Mouse (Mus musculus): ENCODE measurements around the gene Spsb2. TPM values are rescaled to one million over a fixed set of nuclear protein-coding genes. Genes with fewer than 3 reads are reported as not detected.
"Not testable (repeated sequence)": the region's sequence is repeated elsewhere in the genome, so short reads cannot be mapped to it uniquely, and the experiment has no call there.

The Spsb2 gene
- total and polyA plus RNA-seq, 3 experiments: 1.9 to 10.9 (median 6.9) TPM

DNA sequence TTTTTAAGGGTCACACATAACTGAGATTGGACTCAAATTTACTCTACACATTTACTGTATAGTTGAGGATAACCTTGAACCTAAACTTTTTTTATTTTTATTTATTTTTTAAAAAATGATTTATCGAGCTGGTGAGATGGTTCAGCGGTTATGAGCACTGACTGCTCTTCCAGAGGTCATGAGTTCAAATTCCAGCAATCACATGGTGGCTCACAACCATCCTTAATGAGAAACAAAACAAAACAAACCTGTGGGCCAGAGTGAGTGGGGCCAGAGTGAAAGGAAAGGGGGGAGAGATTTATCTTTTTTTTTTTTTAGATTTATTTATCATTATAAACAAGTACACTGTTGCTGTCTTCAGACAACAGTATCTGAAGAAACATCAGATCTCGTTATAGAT, 16.6 kb upstream of the Spsb2 start:
- no peaks in the 10 kb centered on the region for H3K9me3 ChIP-seq (replicated peaks)
- DNase-seq (ENCODE audit: low spot score): no peak
- no peaks in the 10 kb centered on the region for H3K27me3 ChIP-seq (ENCODE audit: insufficient read depth, low read length)
- H3K4me1 ChIP-seq (ENCODE audit: insufficient read depth, low read depth, low read length): peaks cover 7% of the 10 kb centered on the region
- H3K4me3 ChIP-seq (ENCODE audit: low read depth, low read length): no peak overlapping the region
- TF ChIP-seq POLR2AphosphoS5 (IDR thresholded peaks at IDR 0.05; ENCODE audit: insufficient replicate concordance, low read depth, low read length) (no peak), GATA1 (IDR thresholded peaks at IDR 0.05; ENCODE audit: borderline replicate concordance, low read length) (no peak), TAL1 (conservative IDR thresholded peaks at IDR 0.05; ENCODE audit: low read depth, low read length) (no peak), GATA2 (IDR thresholded peaks at IDR 0.05; ENCODE audit: borderline replicate concordance, low read depth, low read length) (no peak), CTCF (IDR thresholded peaks at IDR 0.05; ENCODE audit: low read depth, low read length) (no peak)
- no peak for ATAC-seq (ENCODE audit: extremely low read depth, insufficient number of reproducible peaks, low FRiP score, poor library complexity, severe bottlenecking)
- H3K36me3 ChIP-seq (replicated peaks): peaks cover 28% of the 10 kb centered on the region

DNA sequence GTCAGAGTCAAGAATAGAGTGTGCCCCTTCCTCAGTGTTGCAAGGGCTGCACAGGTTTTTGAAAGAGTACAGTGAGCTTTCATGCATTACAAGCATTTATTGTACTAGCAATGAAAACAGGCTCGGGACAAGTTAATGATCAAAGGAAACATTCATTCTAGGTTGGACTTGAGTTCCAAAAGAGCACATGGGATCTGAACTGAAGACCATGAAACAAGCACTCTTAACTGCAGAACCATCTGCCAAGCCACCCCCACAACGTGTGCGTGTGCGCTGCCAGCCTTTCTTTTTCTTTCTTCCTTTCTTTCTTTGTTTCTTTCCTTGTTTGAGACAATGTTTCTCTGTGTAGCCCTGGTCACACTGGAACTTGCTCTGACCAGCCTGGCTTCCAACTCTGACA, 12.7 kb upstream of the Spsb2 start:
- no peaks in the 10 kb centered on the region for H3K9me3 ChIP-seq (replicated peaks)
- H3K27me3 ChIP-seq (ENCODE audit: insufficient read depth, low read length): no peaks in the 10 kb centered on the region
- TF ChIP-seq CTCF (IDR thresholded peaks at IDR 0.05; ENCODE audit: low read depth, low read length) (no peak), POLR2AphosphoS5 (IDR thresholded peaks at IDR 0.05; ENCODE audit: insufficient replicate concordance, low read depth, low read length) (0 out of 2 replicates have a peak, but pooled peaks have one; percentile 63)
- H3K4me1 ChIP-seq (ENCODE audit: insufficient read depth, low read depth, low read length): peaks cover 7% of the 10 kb centered on the region
- peaks cover 23% of the 10 kb centered on the region for H3K36me3 ChIP-seq (replicated peaks)
- ATAC-seq (ENCODE audit: extremely low read depth, insufficient number of reproducible peaks, low FRiP score, poor library complexity, severe bottlenecking): no peak
- H3K4me3 ChIP-seq (ENCODE audit: low read depth, low read length): no peak overlapping the region
- DNase-seq (ENCODE audit: low spot score): no peak

DNA sequence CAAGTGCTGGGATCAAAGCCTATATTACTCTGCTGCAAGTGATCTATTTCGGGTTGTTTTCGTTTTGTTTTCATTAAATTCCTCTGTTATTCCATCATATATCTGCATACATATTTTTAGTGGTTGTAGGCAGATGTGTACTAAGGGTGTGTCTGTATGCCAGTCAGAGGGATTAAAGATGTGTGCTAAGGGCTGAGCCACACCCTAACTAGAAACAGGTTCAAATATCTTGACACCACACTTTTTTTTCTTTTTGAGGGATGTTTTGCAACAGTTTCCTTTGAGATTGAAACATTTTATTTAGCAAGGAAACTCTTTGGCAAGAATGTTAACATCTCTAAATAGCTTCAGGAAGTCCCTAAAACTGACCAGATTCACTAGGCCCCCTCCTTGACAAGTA, 12.3 kb upstream of the Spsb2 start:
- no peak overlapping the region for H3K4me3 ChIP-seq (ENCODE audit: low read depth, low read length)
- ATAC-seq (ENCODE audit: extremely low read depth, insufficient number of reproducible peaks, low FRiP score, poor library complexity, severe bottlenecking): no peak
- H3K4me1 ChIP-seq (ENCODE audit: insufficient read depth, low read depth, low read length): peaks cover 7% of the 10 kb centered on the region
- peaks cover 23% of the 10 kb centered on the region for H3K36me3 ChIP-seq (replicated peaks)
- no peak for TF ChIP-seq CTCF (IDR thresholded peaks at IDR 0.05; ENCODE audit: low read depth, low read length)
- TF ChIP-seq GATA2 (IDR thresholded peaks at IDR 0.05; ENCODE audit: borderline replicate concordance, low read depth, low read length): no peak
- no peak for TF ChIP-seq GATA1 (IDR thresholded peaks at IDR 0.05; ENCODE audit: borderline replicate concordance, low read length)
- no peak for TF ChIP-seq POLR2AphosphoS5 (IDR thresholded peaks at IDR 0.05; ENCODE audit: insufficient replicate concordance, low read depth, low read length)
- no peak for TF ChIP-seq TAL1 (conservative IDR thresholded peaks at IDR 0.05; ENCODE audit: low read depth, low read length)
- H3K27me3 ChIP-seq (ENCODE audit: insufficient read depth, low read length): no peaks in the 10 kb centered on the region
- H3K9me3 ChIP-seq (replicated peaks): no peaks in the 10 kb centered on the region
- DNase-seq (ENCODE audit: low spot score): no peak

DNA sequence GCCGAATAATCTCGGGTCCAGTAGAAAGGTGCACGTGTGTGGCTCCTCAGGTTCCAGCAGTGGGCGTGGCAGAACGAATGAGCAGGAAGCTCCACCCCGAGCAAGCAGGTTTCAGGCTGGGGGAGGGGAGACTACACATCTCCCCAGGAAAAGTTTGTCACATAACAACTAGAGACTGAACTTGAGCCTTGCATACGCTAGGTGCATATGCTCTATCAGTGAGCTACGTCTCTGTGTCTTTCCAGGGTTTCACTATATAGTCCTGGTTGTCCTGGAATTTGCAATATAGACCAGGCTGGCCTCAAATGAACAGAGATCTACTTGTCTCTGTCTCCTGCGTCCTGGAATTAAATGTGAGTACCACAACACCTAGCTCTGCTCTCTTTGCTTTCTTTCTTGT, 6.1 kb upstream of the Spsb2 start:
- Histone ChIP-seq H3K4me3 (ENCODE audit: low read depth, low read length) (peak overlapping the region; percentile 58; the same call in 1 of the 2 replicates), H3K4me1 (ENCODE audit: insufficient read depth, low read depth, low read length) (peaks cover 33% of the 10 kb centered on the region)
- not testable (repeated sequence) for H3K9me3 ChIP-seq (replicated peaks); H3K27me3 ChIP-seq (ENCODE audit: insufficient read depth, low read length); H3K36me3 ChIP-seq (replicated peaks); DNase-seq (ENCODE audit: low spot score)
- peak; percentile 32; the same call in 1 of the 2 replicates for ATAC-seq (ENCODE audit: extremely low read depth, insufficient number of reproducible peaks, low FRiP score, poor library complexity, severe bottlenecking)

DNA sequence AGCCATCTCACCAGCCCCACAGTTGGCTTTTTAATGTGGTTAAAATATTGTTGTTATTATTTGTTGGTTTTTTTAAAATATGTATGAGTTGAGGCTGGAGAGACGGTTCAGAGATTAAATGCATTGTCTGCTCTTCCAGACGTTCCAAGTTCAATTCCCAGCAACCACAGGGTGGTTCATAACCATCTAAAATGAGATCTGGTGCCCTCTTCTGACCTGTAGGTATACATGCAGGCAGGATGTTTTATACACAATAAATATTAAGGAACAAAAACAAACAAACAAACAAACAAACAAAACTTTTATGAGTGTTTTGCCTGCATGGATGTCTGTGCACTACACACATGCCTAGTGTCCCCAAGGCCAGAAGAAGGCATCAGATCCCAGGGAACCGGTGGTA, 5.4 kb upstream of the Spsb2 start:
- TF ChIP-seq GATA2 (IDR thresholded peaks at IDR 0.05; ENCODE audit: borderline replicate concordance, low read depth, low read length) (no peak), GATA1 (IDR thresholded peaks at IDR 0.05; ENCODE audit: borderline replicate concordance, low read length) (no peak), CTCF (IDR thresholded peaks at IDR 0.05; ENCODE audit: low read depth, low read length) (no peak), TAL1 (conservative IDR thresholded peaks at IDR 0.05; ENCODE audit: low read depth, low read length) (no peak), POLR2AphosphoS5 (IDR thresholded peaks at IDR 0.05; ENCODE audit: insufficient replicate concordance, low read depth, low read length) (no peak)
- Histone ChIP-seq H3K36me3 (replicated peaks) (peaks cover 8% of the 10 kb centered on the region), H3K4me1 (ENCODE audit: insufficient read depth, low read depth, low read length) (peaks cover 39% of the 10 kb centered on the region), H3K27me3 (ENCODE audit: insufficient read depth, low read length) (no peaks in the 10 kb centered on the region), H3K4me3 (ENCODE audit: low read depth, low read length) (no peak overlapping the region), H3K9me3 (replicated peaks) (no peaks in the 10 kb centered on the region)
- ATAC-seq (ENCODE audit: extremely low read depth, insufficient number of reproducible peaks, low FRiP score, poor library complexity, severe bottlenecking) (no peak), DNase-seq (ENCODE audit: low spot score) (no peak)

DNA sequence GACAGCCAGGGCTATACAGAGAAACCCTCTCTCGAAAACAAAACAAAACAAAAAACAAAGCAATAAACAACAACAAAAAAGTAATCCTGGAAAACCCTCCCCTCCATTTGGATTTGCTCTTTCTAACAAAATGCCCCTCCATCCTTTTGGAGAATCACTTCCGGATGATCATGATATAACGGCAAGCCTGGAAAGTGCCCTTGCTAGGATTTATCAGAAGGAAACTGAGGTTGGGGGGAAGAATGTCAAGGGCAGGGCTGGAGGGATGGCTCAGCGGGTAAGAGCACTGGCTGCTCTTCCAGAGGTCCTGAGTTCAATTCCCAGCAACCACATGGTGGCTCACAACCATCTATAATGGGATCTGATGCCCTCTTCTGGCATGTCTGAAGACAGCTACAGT, 4.8 kb upstream of the Spsb2 start:
- not testable (repeated sequence) for H3K4me3 ChIP-seq (ENCODE audit: low read depth, low read length); H3K27me3 ChIP-seq (ENCODE audit: insufficient read depth, low read length); DNase-seq (ENCODE audit: low spot score); H3K9me3 ChIP-seq (replicated peaks); ATAC-seq (ENCODE audit: extremely low read depth, insufficient number of reproducible peaks, low FRiP score, poor library complexity, severe bottlenecking)
- H3K36me3 ChIP-seq (replicated peaks): peaks cover 10% of the 10 kb centered on the region
- H3K4me1 ChIP-seq (ENCODE audit: insufficient read depth, low read depth, low read length): peaks cover 46% of the 10 kb centered on the region

DNA sequence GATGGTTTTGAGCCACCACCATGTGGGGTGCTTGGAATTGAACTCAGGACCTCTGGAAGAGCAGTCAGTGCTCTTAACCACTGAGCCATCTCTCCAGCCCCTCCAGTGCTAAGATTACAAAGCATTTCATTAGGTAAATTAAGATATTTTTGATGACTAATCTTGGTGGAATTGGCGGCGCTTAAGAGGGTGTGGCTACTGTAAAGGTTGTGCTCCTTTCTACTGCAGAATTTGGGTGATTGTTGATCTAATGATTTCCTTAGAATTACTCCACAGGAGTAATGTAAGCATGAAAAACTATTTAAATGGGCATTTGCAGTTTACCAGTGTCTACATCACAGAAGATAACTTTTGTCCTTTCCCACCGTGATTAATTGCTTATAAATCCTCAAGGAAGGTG, 4.1 kb upstream of the Spsb2 start:
- Histone ChIP-seq H3K4me1 (ENCODE audit: insufficient read depth, low read depth, low read length) (peaks cover 52% of the 10 kb centered on the region), H3K36me3 (replicated peaks) (peaks cover 14% of the 10 kb centered on the region), H3K4me3 (ENCODE audit: low read depth, low read length) (no peak overlapping the region), H3K9me3 (replicated peaks) (no peaks in the 10 kb centered on the region), H3K27me3 (ENCODE audit: insufficient read depth, low read length) (no peaks in the 10 kb centered on the region)
- ATAC-seq (ENCODE audit: extremely low read depth, insufficient number of reproducible peaks, low FRiP score, poor library complexity, severe bottlenecking) (no peak), DNase-seq (ENCODE audit: low spot score) (no peak)
- no peak for TF ChIP-seq CTCF (IDR thresholded peaks at IDR 0.05; ENCODE audit: low read depth, low read length)
- TF ChIP-seq TAL1 (conservative IDR thresholded peaks at IDR 0.05; ENCODE audit: low read depth, low read length): no peak
- TF ChIP-seq GATA2 (IDR thresholded peaks at IDR 0.05; ENCODE audit: borderline replicate concordance, low read depth, low read length): no peak
- no peak for TF ChIP-seq POLR2AphosphoS5 (IDR thresholded peaks at IDR 0.05; ENCODE audit: insufficient replicate concordance, low read depth, low read length)
- TF ChIP-seq GATA1 (IDR thresholded peaks at IDR 0.05; ENCODE audit: borderline replicate concordance, low read length): no peak
